Mouse (Mus musculus): ENCODE results near the gene Grb10.

Gene Grb10

GRCm38 (mm10) chr11:11891832-11892231, 146.7 kb downstream of the Grb10 start:
- no peak for TF ChIP-seq GATA4 (IDR thresholded peaks at IDR 0.05; ENCODE audit: insufficient replicate concordance, low read length)

DNA sequence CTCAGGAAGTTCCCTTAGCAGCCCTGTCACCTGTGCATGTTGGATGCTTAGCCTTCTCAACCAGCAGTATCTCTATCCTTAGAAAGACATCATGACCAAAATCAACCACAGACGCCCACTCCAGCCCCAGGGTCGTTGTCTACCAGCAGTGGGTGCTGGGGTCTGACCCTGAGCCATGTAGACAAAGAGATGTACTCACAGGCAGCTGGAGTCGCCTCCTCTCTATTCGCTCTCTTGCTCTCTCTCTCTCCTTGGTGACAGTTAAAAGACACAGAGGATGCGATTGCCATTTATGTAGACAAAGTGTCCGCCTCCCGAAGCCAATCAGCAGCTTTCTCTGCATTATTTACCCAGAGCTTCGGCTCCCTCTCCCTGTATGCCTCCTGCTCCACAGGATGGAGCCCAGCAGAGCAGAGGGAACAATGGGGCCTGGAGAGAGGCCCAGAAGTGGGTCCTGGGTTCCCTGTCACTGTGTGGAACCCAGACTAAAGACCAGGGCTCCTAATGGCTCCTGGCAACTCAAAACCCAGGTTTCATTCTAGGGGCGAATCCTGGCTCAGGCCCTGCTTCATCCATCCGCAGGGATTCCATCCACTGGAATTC, 148.2 kb downstream of the Grb10 start:
- no peak for TF ChIP-seq GATA4 (IDR thresholded peaks at IDR 0.05; ENCODE audit: insufficient replicate concordance, low read length)

DNA sequence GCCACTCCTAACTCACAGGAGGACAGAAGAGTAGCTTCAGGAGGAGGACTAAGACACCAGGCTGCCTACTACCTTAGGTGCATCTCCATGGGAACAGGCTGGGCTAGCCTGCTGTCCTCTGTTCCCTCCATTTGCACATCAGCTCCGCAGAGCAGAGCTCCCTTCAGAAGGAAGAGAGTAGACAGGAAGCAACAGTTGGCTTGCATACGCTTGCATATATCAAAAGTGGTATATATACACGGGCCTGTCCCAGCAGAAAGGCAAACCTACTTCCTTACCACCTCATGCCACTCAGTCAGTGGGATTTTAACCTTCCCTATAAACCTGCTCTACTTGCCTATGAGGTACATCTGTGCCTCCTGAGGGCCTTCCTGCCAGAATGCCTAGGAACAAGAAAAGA, 149.8 kb downstream of the Grb10 start:
- TF ChIP-seq GATA4 (IDR thresholded peaks at IDR 0.05; ENCODE audit: insufficient replicate concordance, low read length) = no peak

DNA sequence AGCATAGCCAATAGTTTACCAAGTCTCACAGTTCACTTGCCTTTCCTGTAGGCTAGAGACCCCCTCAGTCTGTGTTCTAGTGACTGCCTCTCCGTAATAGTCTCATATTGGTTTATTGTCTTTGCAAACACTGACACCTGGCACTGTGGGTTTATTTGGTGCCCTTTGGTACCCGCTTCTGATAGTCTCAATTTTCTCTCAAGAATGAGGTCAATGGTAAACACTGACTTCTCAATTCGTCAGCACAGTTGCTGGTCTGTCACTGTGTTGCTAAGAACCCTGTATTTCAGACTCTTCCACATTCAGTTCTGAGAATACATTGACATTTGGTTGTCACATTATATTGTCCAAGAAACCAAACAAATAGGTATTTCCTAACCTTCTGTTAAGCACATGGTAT, 150.4 kb downstream of the Grb10 start:
- TF ChIP-seq GATA4 (IDR thresholded peaks at IDR 0.05; ENCODE audit: insufficient replicate concordance, low read length) = no peak

DNA sequence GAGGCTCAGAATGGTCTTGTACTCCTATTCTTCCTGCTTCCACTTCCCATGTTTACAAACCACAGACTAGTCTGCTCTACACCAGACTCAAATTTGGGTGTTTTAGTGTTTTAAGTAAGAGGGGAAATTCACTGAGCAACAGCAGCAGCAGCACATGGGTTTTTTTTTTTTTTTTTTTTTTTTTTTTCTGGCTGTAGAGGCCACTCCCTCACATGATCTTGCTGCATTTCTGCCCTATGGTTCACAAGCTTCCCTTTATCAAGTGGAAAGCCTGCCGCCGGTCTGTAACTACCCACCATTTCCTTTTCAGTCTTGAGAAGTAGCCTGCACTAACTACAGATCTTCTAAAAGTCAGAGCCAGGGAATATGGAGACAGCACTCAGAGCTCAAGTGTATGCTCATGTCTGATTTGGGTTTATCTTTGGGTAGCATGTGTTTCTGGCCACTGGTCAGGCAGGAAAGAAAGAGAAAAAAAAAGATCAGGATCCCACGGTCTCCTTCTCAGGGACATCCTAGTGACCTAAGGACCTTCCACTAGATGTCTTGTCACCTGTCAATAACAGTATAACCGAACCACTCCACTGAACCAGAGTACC, 152.0 kb downstream of the Grb10 start:
- no peak for TF ChIP-seq GATA4 (IDR thresholded peaks at IDR 0.05; ENCODE audit: insufficient replicate concordance, low read length)

GRCm38 (mm10) chr11:11885921-11886320, 152.6 kb downstream of the Grb10 start:
- no peak for TF ChIP-seq GATA4 (IDR thresholded peaks at IDR 0.05; ENCODE audit: insufficient replicate concordance, low read length)

- TF ChIP-seq GATA4 (IDR thresholded peaks at IDR 0.05; ENCODE audit: insufficient replicate concordance, low read length) = no peak
Measured at GRCm38 (mm10) chr11:11885246-11885643, 153.2 kb downstream of the Grb10 start.

GRCm38 (mm10) chr11:11884533-11885245, 153.8 kb downstream of the Grb10 start:
- TF ChIP-seq GATA4 (IDR thresholded peaks at IDR 0.05; ENCODE audit: insufficient replicate concordance, low read length) = no peak

- TF ChIP-seq GATA4 (IDR thresholded peaks at IDR 0.05; ENCODE audit: insufficient replicate concordance, low read length) = no peak
Measured at GRCm38 (mm10) chr11:11881783-11882155, 156.7 kb downstream of the Grb10 start.

GRCm38 (mm10) chr11:11881026-11881782, 157.3 kb downstream of the Grb10 start:
- no peak for TF ChIP-seq GATA4 (IDR thresholded peaks at IDR 0.05; ENCODE audit: insufficient replicate concordance, low read length)

All from liver, adult (tissue).